In genomic region chr3:145925506-145925905, GRCm38 (mm10) we compare ENCODE assay signal across 8 mouse cellular contexts. TPM values are rescaled to one million over a fixed set of nuclear protein-coding genes. Genes with fewer than 3 reads are reported as not detected.
DNase-seq lines count a peak whose midpoint lies in the region; ATAC-seq and TF ChIP-seq lines count a peak whose summit lies in the region.

No protein-coding gene starts in this region.

- no peaks in the 10 kb centered on the region for H3K27me3 ChIP-seq in lung, postnatal 0 days (replicated peaks; ENCODE audit: insufficient read depth, low read length)
- no peaks in the 10 kb centered on the region for H3K27me3 ChIP-seq in forebrain, embryonic 10.5 days (ENCODE audit: poor library complexity, severe bottlenecking)
- no peaks in the 10 kb centered on the region for H3K27me3 ChIP-seq in limb, embryonic 14.5 days (ENCODE audit: control insufficient read depth, insufficient read depth, low read length)
- H3K27me3 ChIP-seq in stomach, embryonic 15.5 days (replicated peaks): no peaks in the 10 kb centered on the region

- ATAC-seq in lung, postnatal 0 days: no peak
- no peak for ATAC-seq in limb, embryonic 14.5 days (ENCODE audit: low FRiP score, low read depth)
- ATAC-seq in stomach, embryonic 15.5 days (ENCODE audit: insufficient read depth, low FRiP score, low read depth): no peak

- H3K27ac ChIP-seq in lung, postnatal 0 days (ENCODE audit: low read length): no peak overlapping the region
- H3K27ac ChIP-seq in forebrain, embryonic 10.5 days: no peak overlapping the region
- no peak overlapping the region for H3K27ac ChIP-seq in limb, embryonic 14.5 days (replicated peaks; ENCODE audit: low read depth, low read length)
- H3K27ac ChIP-seq in stomach, embryonic 15.5 days: 0 out of 2 replicates have a peak overlapping the region, but pooled peaks have one; percentile 11

- no peak for TF ChIP-seq POLR2A in lung, adult 2 months (IDR thresholded peaks at IDR 0.05; ENCODE audit: borderline replicate concordance, extremely low read depth, low read depth, low read length)
- no peak for TF ChIP-seq POLR2A in limb, embryonic 14.5 days (IDR thresholded peaks at IDR 0.05; ENCODE audit: borderline replicate concordance, extremely low read depth, insufficient read depth, insufficient read length)

- WGBS in lung, postnatal 0 days: 54% methylated on average over 5 of the region's 5 CpGs
- 46% methylated on average over 5 of the region's 5 CpGs for WGBS in lung, adult 2 months
- WGBS in forebrain, embryonic 10.5 days: 83% methylated on average over 5 of the region's 5 CpGs
- 55% methylated on average over 5 of the region's 5 CpGs for WGBS in limb, embryonic 14.5 days
- WGBS in stomach, embryonic 15.5 days: 66% methylated on average over 5 of the region's 5 CpGs

- no peak for TF ChIP-seq CTCF in lung, postnatal 0 days (IDR thresholded peaks at IDR 0.05)
- no peak for TF ChIP-seq CTCF in lung, adult 2 months (IDR thresholded peaks at IDR 0.05; ENCODE audit: insufficient read depth, low read length)

- no peak overlapping the region for H3K9ac ChIP-seq in lung, postnatal 0 days (replicated peaks; ENCODE audit: low read depth)
- peak overlapping the region; percentile 13; the same call in 1 of the 2 replicates for H3K9ac ChIP-seq in limb, embryonic 14.5 days (ENCODE audit: low read depth, low read length, severe bottlenecking)
- H3K9ac ChIP-seq in stomach, embryonic 15.5 days: peak overlapping the region; percentile 23; the same call in 1 of the 2 replicates

- peak overlapping the region; percentile 70 for H3K4me2 ChIP-seq in lung, postnatal 0 days (replicated peaks; ENCODE audit: low read depth, low read length)
- H3K4me2 ChIP-seq in limb, embryonic 14.5 days (replicated peaks; ENCODE audit: low read depth, low read length, severe bottlenecking): peak overlapping the region; percentile 48
- peak overlapping the region; percentile 61 for H3K4me2 ChIP-seq in stomach, embryonic 15.5 days

- peaks cover 11% of the 10 kb centered on the region; the same call in 1 of the 2 replicates for H3K4me1 ChIP-seq in lung, postnatal 0 days (ENCODE audit: insufficient read depth, low read depth, low read length)
- H3K4me1 ChIP-seq in lung, adult 2 months (ENCODE audit: control insufficient read depth, insufficient read depth, low read length): peaks cover 10% of the 10 kb centered on the region
- peaks cover 38% of the 10 kb centered on the region for H3K4me1 ChIP-seq in forebrain, embryonic 10.5 days
- H3K4me1 ChIP-seq in limb, embryonic 14.5 days (ENCODE audit: control insufficient read depth, insufficient read depth, low read length): peaks cover 12% of the 10 kb centered on the region
- peaks cover 18% of the 10 kb centered on the region; the same call in 1 of the 2 replicates for H3K4me1 ChIP-seq in stomach, embryonic 15.5 days

- H3K9me3 ChIP-seq in lung, postnatal 0 days (ENCODE audit: low read length): no peaks in the 10 kb centered on the region
- H3K9me3 ChIP-seq in forebrain, embryonic 10.5 days: no peaks in the 10 kb centered on the region
- H3K9me3 ChIP-seq in limb, embryonic 14.5 days (ENCODE audit: control insufficient read depth, low read length): no peaks in the 10 kb centered on the region
- H3K9me3 ChIP-seq in stomach, embryonic 15.5 days: no peaks in the 10 kb centered on the region

- H3K36me3 ChIP-seq in lung, postnatal 0 days (ENCODE audit: insufficient read depth, low read length): no peaks in the 10 kb centered on the region
- H3K36me3 ChIP-seq in forebrain, embryonic 10.5 days (replicated peaks): peaks cover 21% of the 10 kb centered on the region
- peaks cover 9% of the 10 kb centered on the region; the same call in 1 of the 2 replicates for H3K36me3 ChIP-seq in limb, embryonic 14.5 days (ENCODE audit: control insufficient read depth, insufficient read depth, low read length)
- H3K36me3 ChIP-seq in stomach, embryonic 15.5 days: 0 out of 2 replicates have a peak, but pooled peaks cover 4% of the 10 kb centered on the region

- DNase-seq in lung, postnatal 0 days (ENCODE audit: low spot score): peak; percentile 40
- DNase-seq in lung, adult 2 months: no peak
- no peak for DNase-seq in forebrain, embryonic 10.5 days (ENCODE audit: extremely low spot score, low spot score)
- no peak for DNase-seq in limb, embryonic 14.5 days (ENCODE audit: low spot score)
- DNase-seq in adrenal gland, adult 18-20 months (ENCODE audit: low spot score in 2 of 2): no peak
- no peak for DNase-seq in Muller cell, postnatal 12 days (ENCODE audit: inconsistent ontology term)
- no peak for DNase-seq in adrenal gland, postnatal 25 days

- no peak for TF ChIP-seq EP300 in lung, postnatal 0 days (IDR thresholded peaks at IDR 0.05)

- H3K4me3 ChIP-seq in lung, postnatal 0 days (ENCODE audit: low read depth, low read length): peak overlapping the region; percentile 95
- no peak overlapping the region for H3K4me3 ChIP-seq in lung, adult 2 months (replicated peaks; ENCODE audit: extremely low read depth, low read depth, low read length)
- peak overlapping the region; percentile 69 for H3K4me3 ChIP-seq in forebrain, embryonic 10.5 days
- peak overlapping the region; percentile 73 for H3K4me3 ChIP-seq in limb, embryonic 14.5 days (replicated peaks; ENCODE audit: low read length)
- H3K4me3 ChIP-seq in stomach, embryonic 15.5 days (replicated peaks): peak overlapping the region; percentile 95

RNA-seq across cellular contexts. Expression of gene Bcl10, which starts 2.9 kb away (rescaled TPM):
- polyA plus RNA-seq in lung, postnatal 0 days (2015; fragmentation: Nextera tagmentation; extraction: Ambion mirVana): 54.3 and 63.5 TPM in 2 replicates
- 8.4 and 13.5 TPM in 2 replicates for polyA plus RNA-seq in lung, adult 2 months (2012; rRNA removed)
- polyA plus RNA-seq in forebrain, embryonic 10.5 days (2016; fragmentation: Nextera tagmentation; extraction: Ambion mirVana): 46.5 and 46.8 TPM in 2 replicates
- 25.5 and 26.0 TPM in 2 replicates for polyA plus RNA-seq in limb, embryonic 14.5 days (2012; rRNA removed)
- 52.1 and 52.9 TPM in 2 replicates for polyA plus RNA-seq in limb, embryonic 14.5 days (2014; fragmentation: Nextera tagmentation; extraction: Ambion mirVana)
- 50.4 and 51.3 TPM in 2 replicates for polyA plus RNA-seq in stomach, embryonic 15.5 days (2015; fragmentation: Nextera tagmentation; extraction: Ambion mirVana)
- 10 to 100 TPM; 22.3 to 24.9 TPM for total RNA-seq in adrenal gland, adult 18-20 months (2021)
- total RNA-seq in adrenal gland, postnatal 25 days (2021): 24.5 and 25.1 TPM in 2 replicates

RNA-seq across cellular contexts. Expression of gene 2410004B18Rik, which starts 12.3 kb away (rescaled TPM):
- polyA plus RNA-seq in lung, postnatal 0 days (2015; fragmentation: Nextera tagmentation; extraction: Ambion mirVana): 40.2 and 47.6 TPM in 2 replicates
- polyA plus RNA-seq in lung, adult 2 months (2012; rRNA removed): 13.6 and 16.8 TPM in 2 replicates
- polyA plus RNA-seq in forebrain, embryonic 10.5 days (2016; fragmentation: Nextera tagmentation; extraction: Ambion mirVana): 49.0 and 51.5 TPM in 2 replicates
- 25.9 and 31.2 TPM in 2 replicates for polyA plus RNA-seq in limb, embryonic 14.5 days (2012; rRNA removed)
- 45.6 and 47.8 TPM in 2 replicates for polyA plus RNA-seq in limb, embryonic 14.5 days (2014; fragmentation: Nextera tagmentation; extraction: Ambion mirVana)
- polyA plus RNA-seq in stomach, embryonic 15.5 days (2015; fragmentation: Nextera tagmentation; extraction: Ambion mirVana): 47.6 and 49.0 TPM in 2 replicates
- total RNA-seq in adrenal gland, adult 18-20 months (2021): 10 to 100 TPM; 21.2 to 23.1 TPM
- 23.7 and 28.7 TPM in 2 replicates for total RNA-seq in adrenal gland, postnatal 25 days (2021)
